Mouse (Mus musculus) liver, adult 2 months (tissue): ENCODE measurements around the gene Gm7102. TPM values are rescaled to one million over a fixed set of nuclear protein-coding genes. Genes with fewer than 3 reads are reported as not detected.

Experiments
- DNase-seq: peaks from one replicate; pipeline ENCODE4 v3.0.0-alpha.2; 2011; ENCODE audit warnings: low read depth, low spot score; ENCODE audit errors: extremely low read depth
- H3K27ac ChIP-seq: fragments of 200-500 bp; replicated peaks from 2 replicates; pipeline ENCODE4 v1.5.1; 2012; ENCODE audit warnings: low read depth, mild to moderate bottlenecking, control low read depth, inconsistent platforms, low read length; ENCODE audit not compliant: insufficient read depth
- H3K27me3 ChIP-seq: fragments of 200-500 bp; 2 replicates; pipeline ENCODE4 v1.6.1; 2012; ENCODE audit warnings: mild to moderate bottlenecking, moderate library complexity, low read length, inconsistent platforms; ENCODE audit not compliant: control insufficient read depth, insufficient read depth
- H3K36me3 ChIP-seq: fragments of 200-500 bp; 2 replicates; pipeline ENCODE4 v1.6.1; 2012; ENCODE audit warnings: low read length, inconsistent platforms; ENCODE audit not compliant: control insufficient read depth, insufficient read depth
- H3K4me1 ChIP-seq: fragments of 200-500 bp; 2 replicates; pipeline ENCODE4 v1.6.1; 2011; ENCODE audit warnings: low read length; ENCODE audit not compliant: control insufficient read depth, insufficient read depth
- H3K4me3 ChIP-seq: fragments of 200-500 bp; 2 replicates; pipeline ENCODE4 v1.5.1; 2011; ENCODE audit warnings: low read depth, mild to moderate bottlenecking, control low read depth, low read length, moderate library complexity; ENCODE audit not compliant: insufficient read depth
- H3K79me2 ChIP-seq: fragments of 200-500 bp; 2 replicates; pipeline ENCODE4 v1.6.1; 2012; ENCODE audit warnings: inconsistent platforms, mild to moderate bottlenecking, low read length, moderate library complexity; ENCODE audit not compliant: control insufficient read depth, insufficient read depth
- H3K9ac ChIP-seq: fragments of 200-500 bp; 2 replicates; pipeline ENCODE4 v1.6.1; 2012; ENCODE audit warnings: low read depth, mild to moderate bottlenecking, control low read depth, inconsistent platforms, low read length
- CTCF ChIP-seq: fragments of 200-500 bp; IDR thresholded peaks from 2 replicates; pipeline ENCODE4 v1.5.1; 2011; ENCODE audit warnings: low read depth, low read length, control low read depth
- POLR2A ChIP-seq: fragments of 200-500 bp; IDR thresholded peaks from 2 replicates; pipeline ENCODE4 v1.6.1; 2011; ENCODE audit warnings: low read length, control low read depth; ENCODE audit not compliant: insufficient read depth; ENCODE audit errors: extremely low read depth
- WGBS: fragments of 180-500 bp; shearing (Covaris S2); methylation state at CpG from one replicate; pipeline ENCODE4 v1.1.7; 2018; 5-methylcytosine and 5-hydroxymethylcytosine counted together
- polyA plus RNA-seq: library from polyadenylated mRNA; depleted of rRNA; stranded (reverse); fragments of >200 nt; gene quantifications from 2 replicates; pipeline ENCODE4 v1.2.3, GENCODE M21; 2012; rRNA removed
- total RNA-seq: library from RNA; depleted of rRNA; stranded (reverse); fragments of >200 nt; gene quantifications from 2 replicates; pipeline ENCODE4 v1.2.3, GENCODE M21; 2014; rRNA removed

Gene Gm7102
- total and polyA plus RNA-seq, 2 experiments, result not detected

DNA sequence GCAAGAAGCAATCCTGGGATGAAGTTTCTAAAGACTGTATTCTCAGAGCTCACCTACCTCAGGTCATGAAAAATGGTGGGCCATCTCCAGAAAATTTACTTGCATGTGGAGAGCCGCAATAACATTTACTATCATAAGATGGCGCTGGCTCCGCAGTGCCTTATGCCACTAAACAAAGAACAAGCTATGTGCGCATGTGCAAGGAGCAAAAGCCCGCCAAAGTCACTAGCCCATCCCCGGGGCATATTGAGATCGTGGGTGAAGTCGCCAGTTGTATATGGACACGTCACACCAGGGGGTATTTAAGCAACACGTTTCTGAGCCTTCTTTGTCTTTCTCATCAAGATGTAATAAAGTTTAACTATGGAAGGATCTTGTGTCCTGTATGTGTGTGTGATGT, 45.0 kb downstream of the Gm7102 start:
- no peak overlapping the region for H3K4me3 ChIP-seq
- H3K4me1 ChIP-seq, result no peaks in the 10 kb centered on the region
- 94% methylated on average over 10 of the region's 10 CpGs for WGBS
- TF ChIP-seq POLR2A (no peak), CTCF (no peak)
- H3K36me3 ChIP-seq, result peaks cover 16% of the 10 kb centered on the region
- H3K9ac ChIP-seq, result no peak overlapping the region
- no peaks in the 10 kb centered on the region for H3K27me3 ChIP-seq
- DNase-seq, result no peak
- H3K27ac ChIP-seq, result no peak overlapping the region
- H3K79me2 ChIP-seq, result peaks cover 6% of the 10 kb centered on the region; the same call in 1 of the 2 replicates

Other genes with a start within 250 kb of the Gm7102 start
- gene Zfp950, start 35.5 kb downstream of the Gm7102 start, total RNA-seq, result 26.0 and 54.9 TPM in 2 replicates
- gene Zfp950, start 35.5 kb downstream of the Gm7102 start, polyA plus RNA-seq, result 3.6 and 3.9 TPM in 2 replicates
- not detected in 2 replicates for gene Gm6020, start 7.6 kb upstream of the Gm7102 start, total RNA-seq
- not detected in 2 replicates for gene Gm6020, start 7.6 kb upstream of the Gm7102 start, polyA plus RNA-seq
- gene Csf2ra, start 52.1 kb upstream of the Gm7102 start, total RNA-seq, result 3.4 and 10.4 TPM in 2 replicates
- 18.1 and 28.5 TPM in 2 replicates for gene Csf2ra, start 52.1 kb upstream of the Gm7102 start, polyA plus RNA-seq
- gene Gm21060, start 120.8 kb upstream of the Gm7102 start, total RNA-seq, result not detected in 2 replicates
- not detected in 2 replicates for gene Gm21060, start 120.8 kb upstream of the Gm7102 start, polyA plus RNA-seq